Mouse (Mus musculus) cerebellum, adult 9-10 months (tissue): ENCODE measurements around the gene Gfm2.
A peak's percentile ranks its signal among the peaks of the same experiment; 100 is the strongest.
"Not testable (repeated sequence)": the region's sequence is repeated elsewhere in the genome, so short reads cannot be mapped to it uniquely, and the experiment has no call there.

ENCODE experiments used
- DNase-seq: peaks from one replicate; pipeline ENCODE4 v3.0.0; 2022

Gfm2 gene

DNA sequence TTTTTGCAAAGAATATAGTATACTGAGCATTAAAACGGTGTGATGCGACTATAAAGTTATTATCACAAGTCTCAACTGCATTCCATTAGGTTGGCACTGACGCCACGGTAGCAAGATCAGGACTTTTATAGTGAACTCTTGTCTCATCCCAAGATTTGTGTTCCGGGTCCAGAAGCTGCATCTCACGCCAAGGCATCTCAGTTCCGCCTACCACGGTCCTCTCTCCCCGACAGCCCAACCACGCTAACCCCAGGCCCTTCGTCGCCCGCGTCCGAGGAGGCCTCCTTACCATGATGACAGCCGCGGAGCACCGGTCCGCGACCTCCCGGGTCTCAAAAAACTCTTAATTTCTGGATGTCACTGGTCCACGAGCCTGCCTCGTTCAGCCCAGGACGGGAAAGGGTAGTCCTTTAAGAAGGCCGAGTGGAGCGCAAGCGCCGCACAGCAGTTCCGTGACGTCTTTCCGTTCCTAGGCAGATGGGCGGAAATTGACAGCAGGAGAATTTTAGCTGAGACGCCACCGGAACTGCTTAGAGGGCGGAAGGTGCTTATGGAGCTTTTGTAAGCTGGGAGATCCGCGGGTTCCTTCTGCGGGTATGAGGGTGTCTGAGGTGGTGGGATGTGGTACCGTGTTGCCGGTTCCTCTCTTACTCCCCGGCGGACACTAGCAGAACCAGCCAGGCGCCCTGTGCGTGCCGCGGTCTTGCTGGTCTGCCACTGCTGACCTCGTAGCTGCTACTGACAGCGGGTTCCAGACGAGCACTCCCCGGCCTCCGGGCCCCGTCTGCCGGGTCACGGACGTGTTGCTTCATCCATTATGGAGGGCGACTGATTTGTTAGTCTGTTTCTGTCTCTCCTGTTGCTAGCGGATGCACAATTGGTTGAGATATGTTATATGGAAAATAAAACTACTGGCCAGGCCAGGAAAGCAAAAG is at the start of gene Gfm2, which contains the start of gene Nsa2:
Gene Gfm2 (plus strand): TSS at position 472 of the 935 bp plus-strand sequence.
Gene Nsa2 (minus strand): TSS at position 472 of the 935 bp plus-strand sequence.
- peak; percentile 93 for DNase-seq

DNA sequence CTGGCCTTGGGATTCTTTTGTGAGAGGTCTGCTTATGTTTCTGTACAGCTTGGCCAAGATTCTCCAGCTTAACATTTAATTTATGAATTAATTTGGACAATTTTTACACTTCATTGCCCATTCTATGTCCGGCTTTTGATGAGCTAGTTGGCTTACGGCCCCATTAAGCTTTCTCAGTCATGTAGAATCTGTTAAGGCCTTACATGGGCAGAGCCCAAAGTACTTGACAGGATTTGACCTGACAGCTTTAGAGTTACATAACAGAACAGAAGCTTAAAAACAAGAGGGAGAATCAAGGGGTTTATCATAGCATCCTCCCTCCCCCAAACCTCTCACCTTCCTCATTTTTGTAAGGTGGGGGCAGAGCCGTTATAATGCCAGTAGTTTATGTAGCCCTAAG is 49.6 kb upstream of the Gfm2 start:
- DNase-seq, result no peak

DNA sequence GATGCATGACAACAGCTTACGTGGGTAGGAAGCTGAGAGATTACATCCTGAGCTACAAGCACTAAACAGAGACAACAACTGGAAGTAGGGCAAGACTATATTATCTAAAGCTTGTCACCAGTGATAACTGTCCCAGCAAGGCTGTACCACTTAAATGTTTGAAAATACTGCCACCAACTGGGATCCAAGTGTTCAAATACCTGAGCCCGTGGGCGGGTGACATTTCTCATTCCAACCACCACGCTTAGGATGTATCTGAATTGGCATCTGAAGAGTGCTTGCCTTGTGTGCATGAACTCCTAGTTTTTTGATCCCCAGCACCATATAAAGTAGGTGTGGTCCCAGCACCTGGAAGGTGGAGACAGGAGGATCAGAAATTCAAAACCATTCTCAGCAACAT is 42.0 kb upstream of the Gfm2 start:
- no peak for DNase-seq

DNA sequence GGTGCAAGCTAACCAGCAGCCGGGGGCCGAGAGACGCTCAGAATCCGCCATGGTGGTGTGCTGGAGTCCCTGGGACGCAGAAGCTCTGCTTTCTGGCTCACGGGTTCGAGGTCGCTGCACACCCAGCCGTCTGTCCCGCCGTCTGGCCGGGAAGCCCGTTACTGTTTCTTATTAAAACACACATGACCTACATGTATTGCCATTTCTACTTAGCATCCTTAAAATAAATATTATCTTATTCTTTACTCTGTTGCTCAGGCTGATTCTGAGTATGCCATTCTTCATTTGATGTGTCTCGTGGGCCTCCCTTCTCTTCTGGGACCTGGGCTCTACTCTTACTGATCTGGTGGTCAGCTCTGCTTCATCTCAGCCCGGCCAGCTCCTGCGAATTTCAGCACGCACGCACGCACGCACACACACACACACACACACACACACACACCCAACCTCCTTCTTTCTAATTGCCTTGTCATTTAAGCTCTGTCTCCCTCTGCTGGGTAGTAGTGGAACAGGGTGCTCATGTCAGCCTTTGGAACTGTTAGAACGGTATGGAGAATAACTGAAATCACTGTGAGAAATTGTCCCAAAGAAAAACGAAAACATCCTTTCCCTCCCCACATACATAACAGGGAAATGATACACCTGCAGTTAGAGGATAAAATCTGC is 38.4 kb upstream of the Gfm2 start, which contains the start of gene Gm6169:
Gene Gm6169 (minus strand): TSS at position 51 of the 666 bp plus-strand sequence.
- DNase-seq, result peak; percentile 52

DNA sequence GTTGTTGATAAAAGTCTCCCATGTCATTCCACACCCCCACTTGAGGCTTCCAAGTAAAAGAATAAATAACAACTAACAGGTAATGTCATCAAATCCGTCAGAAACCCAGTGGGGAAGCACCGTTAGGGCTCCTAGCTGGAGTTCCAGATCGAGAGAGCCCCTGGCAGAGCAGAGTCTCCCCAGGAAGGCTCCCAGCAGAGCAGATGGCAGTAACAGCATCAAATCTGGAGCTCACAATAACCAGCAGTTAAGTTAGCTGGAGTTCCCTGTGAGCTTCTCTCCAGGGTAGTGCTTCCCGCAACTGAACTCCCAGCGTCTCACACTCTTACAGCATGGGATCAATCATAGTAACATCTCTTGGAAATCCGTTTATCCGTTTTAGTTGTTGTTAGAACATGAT is 32.7 kb upstream of the Gfm2 start:
- no peak for DNase-seq

DNA sequence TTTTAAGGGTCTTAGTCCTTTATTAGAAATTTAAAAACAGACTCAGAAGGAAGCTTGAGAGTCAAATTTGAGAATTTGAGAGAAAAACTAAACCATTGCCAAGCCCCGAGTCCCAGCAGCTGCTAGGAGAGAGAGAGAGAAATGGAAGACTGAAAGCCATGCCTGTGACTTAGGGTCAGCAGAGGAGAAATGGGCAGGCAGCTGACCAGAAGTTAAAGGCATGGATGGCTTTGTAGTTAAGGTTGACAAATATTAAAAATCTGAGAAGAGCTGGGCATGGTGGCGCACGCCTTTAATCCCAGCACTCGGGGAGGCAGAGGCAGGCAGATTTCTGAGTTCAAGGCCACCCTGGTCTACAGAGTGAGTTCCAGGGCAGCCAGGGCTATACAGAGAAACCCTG is 30.0 kb upstream of the Gfm2 start:
- not testable (repeated sequence) for DNase-seq

DNA sequence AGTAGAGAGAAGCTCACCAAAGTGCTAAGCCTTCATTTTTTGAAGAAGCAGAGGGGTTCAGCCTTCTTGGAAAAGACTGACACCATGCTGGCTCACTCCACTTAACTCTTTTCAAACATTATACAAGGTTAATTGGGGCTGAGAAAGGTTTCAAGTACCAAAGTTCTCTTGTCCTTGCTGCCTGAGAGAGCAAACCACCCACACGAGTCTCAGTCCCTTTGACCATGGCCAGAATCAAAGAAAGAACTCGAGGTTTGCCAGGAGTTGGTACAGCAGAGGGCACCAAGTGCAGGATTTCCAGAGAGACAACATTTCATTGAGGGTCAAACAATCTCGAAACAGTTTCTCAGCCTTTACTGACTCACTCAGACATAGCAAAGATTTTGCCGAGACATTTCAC is 28.7 kb upstream of the Gfm2 start:
- DNase-seq, result no peak

DNA sequence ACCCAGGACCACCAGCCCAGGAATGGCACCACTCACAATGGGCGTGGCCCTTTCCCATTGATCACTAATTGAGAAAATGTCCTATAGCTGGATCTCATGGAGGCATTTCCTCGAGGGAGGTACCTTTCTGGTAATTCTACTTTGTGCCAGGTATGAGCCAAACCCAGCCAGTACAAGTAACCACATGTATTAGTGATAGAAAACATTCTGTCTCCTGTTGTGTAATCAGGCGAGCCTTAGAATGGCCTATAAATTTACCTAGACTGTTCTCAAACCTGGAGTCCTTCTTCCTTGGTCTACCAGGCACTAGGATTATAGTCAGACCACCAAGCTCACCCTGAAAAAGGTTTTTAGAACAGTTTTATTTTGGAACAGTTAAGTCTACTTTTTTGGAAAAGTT is 16.4 kb upstream of the Gfm2 start:
- DNase-seq, result no peak

DNA sequence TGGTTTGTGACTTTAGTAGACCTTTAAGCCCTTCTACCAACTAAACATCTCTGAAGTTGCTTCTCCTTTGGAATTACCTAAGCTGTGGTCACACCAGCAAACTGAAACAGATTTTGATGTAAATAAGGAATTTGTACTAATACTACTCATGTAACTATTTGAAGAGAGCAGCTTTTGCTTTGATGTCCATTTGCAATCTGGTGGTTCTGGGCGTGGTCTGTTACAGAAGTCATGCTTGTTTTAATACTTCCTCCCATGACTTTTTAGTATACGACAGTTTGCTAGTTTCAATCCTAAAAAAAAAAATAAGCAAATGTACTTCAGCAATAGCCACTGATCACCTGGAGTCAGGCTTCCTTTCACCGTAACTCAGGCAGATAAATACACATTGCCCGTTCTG is 8.1 kb upstream of the Gfm2 start:
- DNase-seq, result not testable (repeated sequence)

DNA sequence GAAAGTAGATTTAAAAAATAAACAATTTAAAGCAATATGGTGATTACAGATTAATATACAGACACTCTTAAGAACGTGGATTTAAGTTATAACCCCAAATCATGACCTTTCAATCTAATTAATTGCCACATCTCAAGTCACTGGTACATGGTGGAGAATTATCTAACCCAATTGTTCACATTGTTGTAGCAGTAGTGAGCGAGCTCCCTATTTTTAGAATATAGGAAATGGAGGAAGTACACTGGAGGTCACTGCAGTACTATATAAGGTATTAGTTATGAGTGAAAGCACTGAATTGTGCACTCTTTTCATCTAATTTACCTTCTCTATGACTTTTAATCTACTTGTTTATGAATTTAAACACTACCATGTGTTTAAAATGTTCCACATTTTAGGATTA is 7.3 kb upstream of the Gfm2 start:
- not testable (repeated sequence) for DNase-seq

DNA sequence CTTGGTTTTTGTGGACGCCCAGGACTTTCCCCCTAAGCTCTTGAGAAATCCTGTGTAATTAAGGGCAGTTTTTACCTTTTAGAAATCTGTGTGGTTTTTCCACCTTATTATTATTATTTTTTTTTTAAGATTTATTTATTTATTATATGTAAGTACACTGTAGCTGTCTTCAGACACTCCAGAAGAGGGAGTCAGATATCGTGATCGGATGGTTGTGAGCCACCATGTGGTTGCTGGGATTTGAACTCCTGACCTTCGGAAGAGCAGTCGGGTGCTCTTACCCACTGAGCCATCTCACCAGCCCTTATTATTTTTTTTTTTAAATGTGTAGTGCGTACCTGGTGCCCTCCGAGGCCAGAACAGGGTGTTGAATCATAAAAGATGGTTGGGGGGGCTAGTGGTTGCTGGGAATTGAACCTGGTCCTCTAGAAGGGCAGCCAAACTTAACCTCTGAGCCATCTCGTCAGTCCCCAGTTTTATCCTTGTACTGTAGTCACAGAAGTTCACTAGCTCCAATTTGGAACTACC is 731 bp downstream of the Gfm2 start:
- peak; percentile 21 for DNase-seq

DNA sequence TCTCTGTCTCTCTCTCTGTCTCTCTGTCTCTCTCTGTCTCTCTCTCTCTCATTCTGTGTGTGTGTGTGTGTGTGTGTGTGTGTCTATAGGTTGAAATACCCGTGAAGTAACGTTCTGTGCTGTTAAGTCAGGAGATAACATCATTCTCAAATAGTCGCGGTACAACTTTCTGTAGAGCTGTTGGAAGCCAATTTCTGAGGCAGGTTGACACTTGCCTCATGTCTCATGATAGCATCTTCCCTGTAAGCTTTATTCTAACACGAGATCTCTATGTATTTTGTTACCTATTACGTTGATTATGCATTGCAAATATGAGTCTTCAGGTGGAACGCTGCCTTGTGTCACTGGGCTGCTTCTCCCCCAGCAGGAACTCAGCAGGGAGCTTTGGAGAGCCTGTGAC is 4.6 kb downstream of the Gfm2 start:
- no peak for DNase-seq

DNA sequence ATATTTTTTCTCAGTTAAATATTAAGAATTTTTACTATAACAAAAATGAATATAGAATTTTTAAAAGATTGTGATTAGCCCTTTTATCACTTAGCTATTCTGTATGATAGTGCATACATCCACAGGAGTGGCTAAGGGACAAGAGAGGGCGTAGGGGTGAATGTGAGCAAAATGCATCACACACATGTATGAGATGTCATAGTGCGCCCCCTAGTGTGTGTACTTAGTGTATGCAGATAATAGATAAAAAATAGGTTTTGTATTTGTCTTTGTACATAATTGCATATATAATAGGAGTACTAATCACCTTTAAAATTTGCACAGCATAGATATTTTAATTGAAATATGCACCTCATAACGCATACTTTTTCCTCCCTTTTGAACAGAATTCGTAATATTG is 8.1 kb downstream of the Gfm2 start:
- DNase-seq, result peak; percentile 42

DNA sequence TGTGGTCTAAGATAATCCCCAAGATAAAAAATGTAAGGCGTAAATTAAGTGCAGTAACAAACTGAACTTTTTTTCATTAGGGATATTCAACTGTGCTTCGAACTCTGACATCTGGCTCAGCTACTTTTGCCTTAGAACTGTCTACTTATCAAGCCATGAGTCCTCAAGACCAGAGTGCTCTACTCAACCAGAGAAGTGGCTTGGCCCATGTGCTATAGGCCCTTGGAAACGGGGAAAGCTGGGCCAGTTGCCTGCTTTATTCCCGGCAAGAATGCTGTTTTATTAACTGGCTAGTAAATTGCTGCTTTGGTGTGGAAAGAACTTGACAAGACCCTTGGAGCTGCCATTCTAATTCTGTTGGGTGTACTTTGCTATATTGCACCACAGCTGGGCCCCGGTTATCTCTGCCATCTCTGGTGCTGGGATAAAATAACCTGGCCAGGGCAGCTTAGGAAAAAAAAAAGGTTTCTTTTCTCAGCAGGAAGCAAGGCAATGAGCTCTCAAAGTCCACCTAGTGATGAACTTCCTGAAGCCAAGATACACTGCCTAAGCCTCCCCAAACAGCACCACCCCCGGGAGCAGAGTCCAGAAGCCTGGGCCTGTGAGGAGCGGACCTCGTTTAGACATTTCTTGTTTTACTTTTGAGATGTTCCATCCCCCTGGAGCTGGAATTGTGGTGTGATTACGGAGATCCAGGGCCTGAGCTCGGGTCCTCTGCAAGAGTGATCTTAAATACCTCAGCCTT is 38.0 kb downstream of the Gfm2 start:
- no peak for DNase-seq

DNA sequence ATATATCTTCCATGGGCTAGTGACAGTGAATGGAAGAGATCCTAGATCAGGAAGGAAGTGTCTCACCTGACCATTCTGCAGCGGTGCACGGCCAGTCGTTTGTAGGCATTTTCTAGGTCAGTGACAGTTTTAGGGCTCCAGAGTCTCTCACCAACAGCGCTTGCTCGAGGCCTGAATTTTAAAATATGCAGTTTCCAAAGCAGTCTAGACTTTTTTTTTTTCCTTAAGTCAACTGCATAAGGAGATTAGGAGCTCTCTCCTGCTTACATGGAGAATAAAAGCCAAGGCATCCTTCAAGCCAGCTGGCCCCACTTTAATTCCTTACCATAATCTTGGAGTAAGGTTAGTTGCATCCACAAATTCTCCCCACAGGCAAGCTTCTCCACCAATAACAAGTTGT is 39.0 kb downstream of the Gfm2 start:
- DNase-seq, result no peak

DNA sequence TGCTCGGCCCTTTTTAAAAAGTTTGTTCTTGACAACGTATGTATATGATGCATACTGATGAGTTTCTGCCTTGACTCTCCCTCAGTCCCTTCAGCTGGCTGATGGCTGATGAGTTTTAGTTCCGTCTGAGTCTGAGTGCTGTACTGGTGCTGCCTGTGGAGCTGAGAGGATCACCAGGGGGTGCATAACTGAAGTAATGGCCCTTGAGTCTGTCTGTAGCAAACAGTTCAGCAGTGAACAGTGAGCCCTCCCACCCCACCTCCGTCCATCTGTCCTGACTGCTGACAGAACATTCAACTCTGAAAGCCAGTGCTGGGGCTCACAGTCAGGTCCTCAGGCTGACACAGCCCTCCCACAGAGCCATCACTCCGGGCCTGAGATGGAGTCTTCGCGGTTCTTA is 41.2 kb downstream of the Gfm2 start:
- no peak for DNase-seq

DNA sequence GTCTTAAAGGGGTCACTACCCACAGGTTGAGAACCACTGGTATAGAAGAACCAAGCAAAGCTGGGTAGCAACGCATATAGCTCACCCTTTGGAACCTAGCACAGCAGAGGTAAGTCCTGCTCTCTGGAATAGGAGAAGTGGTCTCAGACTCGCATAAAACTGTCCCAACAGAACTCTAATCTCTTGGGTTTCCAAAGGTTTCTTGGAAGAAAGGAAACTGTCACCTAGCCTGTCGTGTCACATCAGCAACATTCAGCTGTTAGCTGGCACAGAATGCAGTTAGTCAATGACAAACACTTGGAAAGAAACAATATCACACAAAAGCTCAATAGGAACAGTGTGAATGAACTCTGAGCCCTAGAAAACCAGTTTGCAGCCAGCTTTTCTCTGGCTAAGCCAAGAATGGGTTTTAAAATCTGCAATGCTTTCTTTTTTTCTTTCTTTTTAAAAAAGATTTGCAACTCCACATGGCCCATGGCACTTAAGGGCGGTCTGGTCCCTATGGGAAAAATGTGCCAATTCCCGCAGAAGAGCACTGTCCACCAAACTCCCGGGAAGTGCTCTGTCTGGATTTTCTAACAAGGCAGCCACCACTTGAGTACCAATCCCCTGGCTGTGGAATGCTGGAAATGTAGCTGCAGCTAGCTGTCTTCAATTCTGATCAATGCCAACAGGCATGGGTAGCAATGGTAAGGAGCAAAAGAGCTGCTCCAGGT is 42.5 kb downstream of the Gfm2 start:
- no peak for DNase-seq

DNA sequence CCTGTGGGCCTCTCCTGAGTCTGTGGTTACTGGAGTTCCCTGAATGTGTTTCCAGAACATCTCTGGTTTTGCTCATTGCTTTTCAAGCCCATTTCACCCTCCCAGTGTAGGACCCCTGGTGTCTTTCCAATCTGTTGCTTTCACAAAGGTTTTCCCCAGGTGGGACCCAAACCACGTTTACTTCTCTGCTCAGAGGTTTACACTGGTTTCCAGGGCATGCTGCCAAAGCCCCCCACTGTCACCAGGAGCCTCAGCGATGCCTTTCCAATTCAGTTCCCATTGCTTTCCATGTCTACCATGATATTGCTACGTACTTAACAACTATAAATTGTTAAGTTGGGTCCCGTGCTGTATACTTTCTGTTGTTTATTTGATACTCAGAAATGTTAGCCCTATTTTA is 45.1 kb downstream of the Gfm2 start:
- no peak for DNase-seq

DNA sequence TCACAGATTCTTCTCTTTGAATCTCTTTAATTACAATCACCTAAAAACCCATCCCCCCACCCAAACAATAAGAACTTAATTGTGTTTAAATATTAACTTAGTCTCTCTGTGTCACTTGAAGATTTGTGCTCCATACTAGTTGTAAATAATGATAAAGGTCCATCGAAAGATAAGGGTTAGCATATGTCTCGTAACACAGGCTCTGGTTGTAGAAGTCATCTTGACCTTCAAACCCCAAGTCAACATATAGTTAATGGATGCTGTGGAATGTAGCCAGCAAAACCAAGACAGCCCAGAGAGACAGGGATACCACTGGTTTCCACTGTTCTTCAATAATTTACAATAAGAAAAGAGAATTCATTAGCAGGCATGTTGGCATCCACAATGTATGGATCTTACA is 46.4 kb downstream of the Gfm2 start:
- DNase-seq, result no peak

DNA sequence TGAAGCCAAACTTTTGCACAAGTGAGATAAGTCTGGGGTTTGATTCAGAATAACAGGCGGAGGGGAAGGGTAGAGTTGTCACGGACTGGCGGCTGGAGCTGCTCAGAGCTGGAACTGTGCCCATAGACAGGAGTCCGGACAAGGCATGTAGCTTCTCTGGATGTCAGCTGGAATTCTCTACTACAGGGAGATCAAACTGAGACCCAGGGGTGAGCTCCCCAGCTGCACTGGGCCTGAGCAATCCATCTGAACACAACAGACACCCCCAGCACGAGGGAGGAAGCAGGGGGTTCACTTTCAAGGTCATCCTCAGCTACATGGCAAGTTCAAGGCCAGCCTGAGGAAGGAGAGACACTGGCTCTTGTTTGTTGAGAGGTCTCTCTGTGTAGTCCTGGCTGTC is 46.9 kb downstream of the Gfm2 start:
- DNase-seq, result no peak

DNA sequence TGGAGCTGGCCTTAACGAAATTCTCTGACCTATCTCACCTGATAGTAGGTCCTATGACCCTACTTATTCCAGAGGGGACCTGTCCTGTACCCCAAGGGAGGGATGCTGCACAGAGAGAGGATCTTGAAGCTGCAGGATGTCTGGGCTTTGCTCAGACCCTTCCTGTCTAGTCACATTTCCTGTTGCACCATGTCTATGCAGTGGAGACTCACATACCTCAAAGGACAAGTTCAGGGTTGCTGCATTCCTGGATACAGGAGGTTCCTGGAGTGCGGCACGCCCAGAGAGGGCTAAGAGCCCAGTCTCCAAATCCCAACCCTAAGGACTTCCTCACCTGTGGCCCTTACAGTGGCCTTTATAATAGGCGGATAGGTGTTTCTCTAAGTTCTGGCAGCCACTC is 48.6 kb downstream of the Gfm2 start:
- no peak for DNase-seq

DNA sequence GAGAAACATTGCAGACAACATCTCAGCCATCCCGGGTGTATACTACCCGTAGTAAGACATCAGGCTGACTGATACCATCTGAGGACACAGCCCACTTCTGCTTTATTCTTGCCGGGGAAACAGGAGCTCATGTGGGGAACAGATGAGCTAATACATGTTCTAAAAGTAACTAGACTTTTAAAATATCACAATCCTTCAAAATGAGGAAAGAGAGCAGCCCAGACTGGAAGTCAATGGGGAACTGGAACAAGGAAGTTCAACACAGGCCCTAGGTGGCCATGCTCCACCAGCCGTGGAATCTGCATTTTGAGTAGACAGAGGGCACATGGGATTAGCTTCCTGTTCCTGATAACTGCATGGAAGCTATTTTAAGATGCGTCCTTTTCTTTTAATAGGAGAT is 50.0 kb downstream of the Gfm2 start:
- DNase-seq, result no peak

DNA sequence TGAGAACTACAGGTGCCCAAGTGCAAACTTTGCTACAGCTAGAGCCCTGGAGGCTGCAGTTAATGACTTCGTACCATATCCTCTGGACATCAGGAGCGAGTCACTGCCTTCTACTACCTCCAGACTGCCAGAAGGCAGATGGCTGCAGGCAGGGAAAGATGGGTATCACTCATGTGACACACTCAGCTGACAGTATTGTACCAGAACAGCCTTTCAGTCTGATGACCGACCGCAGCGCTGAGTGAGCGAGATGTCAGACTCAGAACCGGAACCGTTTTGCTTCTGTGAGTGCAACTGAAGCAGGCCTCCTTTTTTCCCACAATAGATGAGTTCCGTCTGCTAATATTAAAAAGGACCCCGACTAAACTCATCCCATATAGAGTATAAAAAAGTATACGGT is 54.9 kb downstream of the Gfm2 start:
- no peak for DNase-seq
